Mouse (Mus musculus) kidney, postnatal 4 days (tissue): Measurements from ENCODE around the gene Cdc25b.
A peak's percentile ranks its signal among the peaks of the same experiment; 100 is the strongest.

Source experiments
- DNase-seq, 2 experiments: peaks; one replicate each; pipeline ENCODE4 v3.0.0; 2021; ENCODE audit warnings: mixed read lengths in 2 of 2

Gene Cdc25b

DNA sequence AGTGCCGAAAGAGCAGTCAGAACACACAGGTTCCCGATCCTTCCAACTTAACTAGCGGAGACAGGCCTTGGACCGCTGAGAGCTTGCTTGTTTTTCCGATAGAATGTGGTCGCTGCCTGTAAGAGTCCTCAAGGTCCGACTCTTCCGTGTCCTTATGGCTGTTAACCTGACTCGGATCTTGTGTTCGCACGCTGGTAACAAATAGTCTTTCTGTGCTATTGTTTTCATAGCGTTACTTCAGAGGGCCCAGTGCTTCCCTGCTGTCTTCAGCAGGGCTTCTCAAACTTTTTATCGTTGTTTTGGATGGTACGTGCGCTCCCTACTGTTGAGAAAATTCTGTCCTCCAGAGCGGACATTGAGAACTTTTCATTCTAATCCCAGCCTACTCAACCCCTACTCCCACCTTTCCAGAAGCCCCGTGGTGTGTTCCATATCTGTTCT lies 26.1 kb upstream of the Cdc25b start:
- peak in 1 of 2 experiments; percentile 62 for DNase-seq

DNA sequence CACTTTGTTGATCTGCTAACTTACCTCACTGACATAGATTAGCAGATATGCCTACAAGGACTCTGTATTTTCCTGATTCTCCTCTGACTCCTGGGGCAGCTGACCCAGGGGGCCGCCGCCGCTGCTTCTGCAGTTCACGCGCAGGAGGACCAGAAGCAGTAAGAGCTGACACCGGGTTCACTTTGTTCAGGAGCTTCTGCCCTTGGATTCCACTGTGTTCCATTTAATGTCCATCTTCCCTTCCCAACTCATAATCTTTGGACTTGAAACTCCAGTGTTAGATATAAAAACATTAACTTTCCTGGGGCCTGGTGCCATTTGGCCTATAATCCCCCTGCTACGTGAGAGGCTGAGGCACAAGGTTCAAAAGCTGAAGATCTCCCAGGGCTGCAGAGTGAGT lies 22.8 kb upstream of the Cdc25b start:
- DNase-seq: no peak

DNA sequence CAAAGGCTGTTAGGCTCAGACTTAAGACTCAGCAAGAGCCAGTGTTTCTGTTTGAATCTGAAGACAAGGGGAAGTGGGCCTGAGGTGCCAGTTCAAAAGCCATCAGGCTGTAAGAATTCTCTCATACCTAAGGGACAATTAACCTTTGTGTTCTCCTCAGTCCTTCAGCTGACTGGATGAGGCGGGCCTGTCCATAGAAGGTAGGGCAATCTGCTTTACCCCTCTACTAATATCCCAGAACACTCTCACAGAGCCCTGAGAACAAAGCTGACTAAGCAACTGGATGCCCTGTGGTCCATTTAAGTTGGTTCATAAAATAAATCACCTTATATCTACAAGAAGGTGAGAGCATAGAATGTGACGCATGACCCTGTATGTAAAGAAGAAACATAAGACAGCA lies 20.6 kb upstream of the Cdc25b start:
- no peak for DNase-seq

DNA sequence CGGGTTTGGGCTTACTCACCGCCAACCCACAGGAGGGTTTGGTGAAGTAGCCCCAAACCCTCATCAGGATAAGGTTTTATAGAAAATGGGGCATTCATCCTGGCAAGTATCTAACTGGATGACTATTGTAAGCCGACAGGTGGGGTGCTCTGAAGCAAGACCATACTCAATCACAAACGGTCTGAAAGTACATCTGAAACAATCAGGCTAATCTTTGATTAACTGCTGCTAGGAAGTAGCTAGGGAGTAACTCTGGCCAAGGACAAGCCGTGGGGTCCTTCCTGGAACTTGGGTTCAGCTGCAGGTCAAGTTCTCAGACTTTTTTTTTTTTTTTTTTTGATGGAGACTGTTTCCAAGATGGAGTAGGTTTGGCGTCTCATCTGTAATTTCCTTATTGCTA lies 18.8 kb upstream of the Cdc25b start:
- DNase-seq: no peak

DNA sequence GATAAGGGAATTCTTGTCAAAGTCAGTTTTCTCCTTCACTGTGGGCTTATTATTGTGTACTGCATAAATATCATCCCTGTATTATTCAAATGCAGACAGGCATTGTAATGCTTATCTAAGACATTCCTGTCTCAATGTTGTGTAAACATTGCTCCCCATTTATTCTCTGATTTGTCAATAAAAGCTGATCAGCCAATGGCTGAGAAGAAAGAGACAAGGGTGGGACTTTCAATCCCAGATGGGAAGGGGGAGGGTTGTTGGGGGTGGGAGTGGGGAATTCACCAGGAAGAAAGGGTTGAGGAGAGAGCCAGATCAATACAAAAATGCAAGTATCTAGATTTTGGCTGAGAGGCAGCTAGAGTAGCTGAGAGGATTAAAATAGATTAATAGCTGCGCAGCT lies 17.8 kb upstream of the Cdc25b start:
- DNase-seq: no peak

DNA sequence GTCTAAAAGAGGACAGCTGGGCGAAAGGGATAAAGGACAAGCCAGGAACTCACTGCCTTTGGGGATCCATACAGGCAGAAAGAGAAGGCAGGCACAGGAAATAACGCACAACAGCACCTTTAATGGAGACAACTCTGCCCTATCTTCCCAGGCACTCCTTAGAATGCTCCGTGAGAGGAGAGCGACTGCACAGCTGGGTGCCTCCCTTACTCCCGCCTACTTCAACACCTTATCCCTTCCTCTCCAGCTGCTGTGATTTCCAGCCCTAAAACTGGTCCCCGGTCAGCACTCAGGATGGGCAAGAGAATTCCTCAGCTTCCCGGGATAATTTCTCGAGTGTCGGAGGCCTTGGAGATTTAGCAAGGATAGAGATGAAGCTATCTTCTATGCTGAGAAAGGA lies 15.8 kb upstream of the Cdc25b start:
- DNase-seq: no peak

DNA sequence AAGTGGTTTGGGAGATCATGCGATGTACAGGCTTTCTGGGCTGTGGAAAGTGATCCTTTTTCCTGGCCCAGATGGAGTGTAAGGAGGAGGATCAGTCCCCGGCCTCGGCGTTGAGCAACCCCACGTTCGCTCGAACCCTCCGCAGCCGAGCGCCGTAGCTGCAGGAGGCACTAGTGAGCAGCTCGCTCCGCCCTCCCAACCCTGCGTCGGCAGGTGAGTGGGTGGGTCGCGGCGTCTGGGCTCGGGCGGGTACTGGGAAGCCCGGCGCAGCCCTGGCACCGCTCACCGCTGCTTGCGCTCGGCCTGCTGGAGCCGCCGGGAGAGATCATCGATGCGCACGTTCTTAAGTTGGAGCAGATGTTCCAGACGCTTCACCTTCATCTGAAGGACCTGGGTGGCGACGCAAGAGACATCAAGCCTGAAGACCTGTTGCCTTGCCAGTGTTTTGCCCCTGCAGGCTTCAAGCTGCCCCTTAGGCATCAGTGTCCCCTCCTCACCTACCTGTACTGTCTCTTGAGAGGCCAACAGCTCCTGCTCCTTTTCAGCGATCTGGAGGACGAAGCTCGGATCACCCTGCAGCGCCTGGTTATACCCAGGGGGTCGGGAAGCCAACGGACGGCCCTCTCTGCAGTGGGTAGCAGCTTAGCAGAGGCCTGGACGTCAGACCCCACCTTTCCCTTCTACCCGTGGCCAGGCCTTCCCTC lies 15.2 kb upstream of the Cdc25b start:
- peak; percentile 74 to 82 for DNase-seq

DNA sequence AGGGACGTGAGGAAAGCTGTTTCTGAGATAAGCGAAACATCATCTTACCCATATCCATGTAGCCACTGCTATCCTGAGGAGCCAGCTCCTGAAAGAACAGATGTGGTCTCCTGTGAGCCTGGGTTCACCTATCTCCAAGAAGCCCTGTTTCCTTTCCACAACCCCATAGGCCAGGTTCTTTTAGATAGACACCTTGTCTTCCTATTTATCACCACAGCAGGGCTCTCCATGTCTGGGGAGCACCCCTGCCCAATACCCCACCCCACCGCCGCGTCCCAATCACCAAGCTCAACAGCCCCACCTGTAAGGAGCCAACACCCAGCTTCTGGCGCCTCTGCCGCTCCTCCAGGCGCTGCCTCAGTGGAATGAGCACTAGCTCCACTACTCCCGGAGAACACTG lies 14.4 kb upstream of the Cdc25b start:
- DNase-seq: no peak

DNA sequence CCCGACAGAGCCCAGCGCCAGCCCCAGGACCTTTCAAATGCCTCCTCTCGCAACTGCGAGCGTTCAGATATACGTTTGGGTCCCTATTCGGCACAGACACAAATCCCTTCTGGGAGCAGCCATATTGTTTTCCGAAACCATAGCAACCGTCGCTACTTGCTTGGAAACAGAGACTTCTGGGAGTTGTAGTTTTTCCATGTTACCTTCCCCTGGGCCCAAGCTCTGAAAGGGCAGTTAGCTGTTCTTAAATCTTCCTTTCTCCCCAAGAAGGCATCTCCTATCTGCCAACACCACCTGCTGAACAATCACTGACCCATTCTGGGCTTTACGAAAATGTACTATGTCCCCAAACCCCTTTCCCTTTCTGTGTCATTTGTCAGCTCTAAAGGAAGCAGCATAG lies 12.0 kb upstream of the Cdc25b start:
- peak; percentile 52 to 66 for DNase-seq

DNA sequence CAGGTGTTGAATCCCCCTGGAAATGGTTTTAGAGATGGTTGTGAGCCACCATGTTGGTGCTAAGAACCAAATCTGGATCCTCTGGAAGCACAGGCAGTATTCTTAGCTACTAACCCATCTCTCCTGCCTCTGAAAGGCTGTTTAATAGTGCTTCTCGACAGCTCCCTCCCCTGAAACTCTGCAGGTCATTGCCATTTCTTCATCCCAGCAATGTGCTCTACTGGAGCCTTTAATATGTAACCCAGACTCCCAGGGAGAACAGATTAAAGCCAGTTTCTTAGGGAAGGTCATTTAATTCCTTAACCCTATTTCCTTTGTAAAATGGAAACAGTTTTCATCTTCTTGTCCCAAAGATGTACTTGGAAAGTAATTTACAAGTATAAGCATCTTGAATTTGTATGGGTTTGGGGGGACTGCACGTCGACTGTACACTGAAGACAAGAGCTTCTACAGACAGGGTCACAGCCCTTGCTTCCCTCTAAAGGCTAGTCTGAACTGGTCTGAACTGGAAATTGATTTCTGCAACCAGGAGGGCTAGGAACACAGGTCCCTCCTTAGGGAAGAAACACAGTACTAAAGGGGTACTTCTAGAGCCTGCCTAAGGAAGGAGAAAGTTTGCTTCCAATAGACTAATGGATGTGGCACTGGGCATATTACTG lies 11.3 kb upstream of the Cdc25b start:
- DNase-seq: no peak

DNA sequence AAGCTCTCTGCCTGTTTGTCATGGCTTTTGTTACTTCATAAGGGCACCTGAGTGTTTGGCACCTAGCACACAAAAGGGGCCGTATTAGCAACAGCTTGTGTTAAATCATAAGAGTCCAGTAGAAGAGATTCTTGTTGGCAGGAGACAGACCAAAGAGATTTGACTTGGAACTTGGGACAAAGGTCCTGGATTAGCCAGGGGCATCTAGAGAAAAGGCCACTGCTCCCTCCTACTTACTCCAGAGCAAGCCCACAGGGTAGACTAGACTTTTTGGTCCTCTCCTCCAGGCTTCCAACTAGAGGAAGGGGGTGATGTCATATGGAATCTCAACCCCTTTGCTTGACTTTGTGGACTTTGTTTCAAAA lies 10.8 kb upstream of the Cdc25b start:
- DNase-seq: no peak

DNA sequence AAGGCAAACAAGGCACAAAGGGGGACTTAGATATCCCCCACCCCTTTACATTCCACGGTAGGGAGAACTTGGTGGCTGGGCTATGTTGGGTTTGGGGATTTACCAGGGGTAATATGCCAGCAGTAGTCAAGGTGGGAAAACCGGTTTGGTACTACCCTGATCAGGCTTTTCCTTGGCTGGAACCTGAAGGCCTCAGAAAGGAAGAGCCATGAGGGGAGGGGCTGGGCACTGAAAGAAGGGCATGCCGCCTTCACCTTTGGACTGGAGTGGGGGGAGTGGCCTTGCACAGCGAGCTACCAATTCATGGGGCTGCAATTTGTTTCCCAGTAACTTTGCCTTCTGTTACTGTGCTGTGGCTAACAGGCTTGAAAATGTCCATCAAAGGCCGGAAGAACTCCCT lies 10.3 kb upstream of the Cdc25b start:
- peak; percentile 54 to 74 for DNase-seq

DNA sequence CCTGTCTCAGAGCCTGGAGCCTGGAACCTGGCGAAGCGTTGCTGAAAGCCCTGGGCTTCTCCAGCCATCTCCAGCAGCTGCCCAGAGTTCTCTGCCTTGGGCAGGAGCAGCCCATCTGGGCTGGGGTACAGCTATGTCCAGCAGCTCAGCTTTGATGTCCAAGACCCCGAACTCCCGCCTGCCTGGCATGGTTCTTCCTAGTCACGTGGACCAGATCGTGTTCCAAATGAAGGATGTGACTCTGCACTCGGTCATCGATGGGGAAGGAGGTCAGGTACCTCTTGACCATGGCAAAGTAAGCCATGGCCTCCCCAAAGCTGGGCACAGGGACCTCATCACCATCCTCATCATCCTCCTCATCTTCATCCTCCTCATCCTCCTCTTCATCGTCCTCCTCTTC lies 8.8 kb upstream of the Cdc25b start:
- no peak for DNase-seq

DNA sequence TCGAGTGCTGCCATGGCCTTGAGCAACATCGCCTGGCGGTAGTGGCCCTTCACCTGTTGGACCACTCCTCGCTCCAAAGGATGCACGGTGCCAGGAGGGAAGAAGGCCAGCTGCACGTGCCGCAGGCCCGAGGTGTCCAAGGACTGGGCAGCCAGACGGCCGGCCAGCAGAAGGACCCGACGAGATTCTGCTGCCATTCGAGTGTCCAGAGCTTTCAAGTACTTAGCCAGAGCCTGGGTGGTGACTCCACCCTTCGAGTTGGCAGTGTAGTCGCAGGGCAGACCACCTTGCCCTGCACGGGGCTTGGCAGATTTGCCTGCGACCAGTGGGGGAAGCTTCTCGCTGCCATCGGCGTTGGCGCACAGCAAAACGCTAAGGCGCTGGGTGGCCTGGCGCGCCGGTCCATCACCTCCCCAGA lies 7.9 kb upstream of the Cdc25b start:
- DNase-seq: no peak

DNA sequence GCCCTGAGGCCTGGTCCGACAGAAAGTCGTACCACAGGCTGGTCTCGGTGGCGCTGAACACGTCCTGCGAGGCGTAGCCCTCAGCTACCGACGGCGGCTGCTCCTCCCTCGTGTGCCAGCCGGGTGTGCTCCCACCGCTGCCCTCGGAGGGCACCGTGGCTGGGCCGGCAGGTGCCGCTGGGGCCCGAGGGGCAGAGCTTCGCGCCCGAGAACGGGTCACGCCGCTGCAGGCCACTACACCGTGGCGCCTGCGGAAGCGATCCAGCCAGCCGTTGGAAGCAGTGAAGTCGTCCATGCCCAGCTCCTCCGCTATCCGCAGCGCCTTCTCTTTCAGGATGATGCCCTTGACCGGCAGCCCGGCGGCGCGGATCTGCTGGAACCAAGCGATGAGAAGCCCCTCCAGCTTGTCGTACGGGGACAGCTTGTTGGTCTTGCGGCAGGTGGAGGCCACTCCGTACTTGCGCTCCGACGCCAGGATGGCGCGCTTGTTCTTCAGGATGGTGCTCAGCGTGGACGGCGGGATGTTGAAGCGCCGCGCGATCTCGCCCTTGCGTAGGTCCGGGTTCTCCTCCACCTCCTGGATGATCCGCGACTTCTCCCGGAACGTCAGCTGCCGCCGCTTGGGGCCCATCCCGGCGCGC lies 7.4 kb upstream of the Cdc25b start:
- DNase-seq: peak; percentile 70 to 84

DNA sequence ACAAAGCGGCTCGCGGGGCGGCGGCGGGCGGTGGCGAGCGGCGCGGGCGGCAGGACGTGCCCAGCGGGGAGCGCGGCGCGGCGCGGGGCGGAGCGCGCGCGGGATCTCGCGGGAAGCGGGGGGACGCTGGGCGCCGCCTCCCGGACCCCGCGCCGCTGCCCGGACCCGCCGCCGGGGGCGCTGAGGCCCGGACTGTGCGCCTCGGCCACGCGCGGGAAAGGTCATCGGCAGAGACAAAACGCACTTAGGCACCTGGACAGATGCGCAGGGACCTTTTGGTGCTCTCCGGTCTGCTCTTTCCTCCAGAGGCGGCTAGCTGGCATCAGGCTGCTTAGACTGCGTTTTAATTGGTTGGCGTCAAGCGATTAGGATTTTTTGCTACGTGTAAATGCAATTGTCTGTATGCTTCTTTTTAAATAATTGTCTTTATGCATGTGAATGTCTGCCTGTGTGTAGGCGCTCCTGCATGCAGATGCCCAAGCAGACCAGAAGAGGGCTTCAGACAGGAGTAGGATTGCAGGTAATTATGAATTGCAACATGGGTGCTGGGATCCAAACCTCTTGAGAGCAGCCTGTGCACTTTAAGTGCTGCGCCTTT lies 6.7 kb upstream of the Cdc25b start, which contains the start of gene Cenpb:
TSS of gene Cenpb (minus strand) at position 78 of the 598 bp plus-strand sequence.
- peak; percentile 87 to 93 for DNase-seq

DNA sequence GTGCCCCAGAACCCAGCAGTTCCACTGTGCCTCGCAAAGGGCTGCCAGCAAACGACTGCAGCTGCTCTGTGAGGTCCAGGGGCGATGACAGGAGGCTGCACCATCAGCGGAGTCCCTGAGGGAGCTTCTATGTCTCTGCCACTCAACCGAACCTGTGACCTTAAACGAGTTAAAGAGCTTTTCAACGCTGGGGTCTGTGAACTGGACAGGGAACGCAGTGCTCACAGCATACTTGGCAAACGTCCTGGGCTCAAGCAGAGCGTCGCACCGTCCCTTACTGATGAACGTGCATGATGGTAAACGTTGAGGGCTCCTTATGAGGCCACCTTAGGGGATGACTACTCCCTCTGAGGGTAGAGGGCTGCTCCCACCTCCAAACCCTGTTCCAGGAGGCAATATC lies 406 bp upstream of the Cdc25b start:
- no peak for DNase-seq

DNA sequence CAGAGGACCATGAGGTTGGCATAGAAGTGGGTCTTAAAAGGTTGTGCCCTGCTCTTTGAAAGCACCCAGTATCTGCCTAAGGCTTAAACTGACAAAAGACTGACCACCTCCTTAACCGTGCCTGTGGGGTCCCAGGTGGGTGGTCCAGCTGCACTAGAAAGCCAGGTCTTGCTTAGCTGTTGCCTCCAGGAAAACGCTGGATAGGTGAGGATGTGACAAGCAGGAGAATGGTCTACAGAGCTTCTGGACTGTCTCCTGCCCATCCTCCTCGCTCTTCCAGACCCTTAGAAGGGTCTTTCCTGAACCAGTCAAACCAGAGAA lies 813 bp downstream of the Cdc25b start:
- no peak for DNase-seq

DNA sequence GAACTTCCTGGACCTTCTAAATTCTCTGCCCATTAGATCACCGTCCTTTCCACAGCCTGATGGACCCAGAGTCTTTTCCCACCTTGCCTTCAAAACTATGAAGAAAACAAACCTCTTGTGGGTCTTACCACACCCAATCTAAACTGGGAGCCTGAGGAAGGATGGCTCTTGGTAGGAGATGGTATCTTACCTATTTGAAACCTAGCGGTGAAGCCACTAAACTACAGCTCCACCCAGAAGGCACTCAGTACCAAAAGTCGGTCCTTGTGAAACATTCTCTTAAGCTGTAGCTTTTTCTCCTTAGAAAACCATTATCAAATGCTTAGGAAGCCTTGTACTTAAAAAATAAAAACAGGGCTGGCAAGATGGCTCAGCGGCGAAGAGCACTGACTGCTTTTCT lies 1.6 kb downstream of the Cdc25b start:
- DNase-seq: no peak

DNA sequence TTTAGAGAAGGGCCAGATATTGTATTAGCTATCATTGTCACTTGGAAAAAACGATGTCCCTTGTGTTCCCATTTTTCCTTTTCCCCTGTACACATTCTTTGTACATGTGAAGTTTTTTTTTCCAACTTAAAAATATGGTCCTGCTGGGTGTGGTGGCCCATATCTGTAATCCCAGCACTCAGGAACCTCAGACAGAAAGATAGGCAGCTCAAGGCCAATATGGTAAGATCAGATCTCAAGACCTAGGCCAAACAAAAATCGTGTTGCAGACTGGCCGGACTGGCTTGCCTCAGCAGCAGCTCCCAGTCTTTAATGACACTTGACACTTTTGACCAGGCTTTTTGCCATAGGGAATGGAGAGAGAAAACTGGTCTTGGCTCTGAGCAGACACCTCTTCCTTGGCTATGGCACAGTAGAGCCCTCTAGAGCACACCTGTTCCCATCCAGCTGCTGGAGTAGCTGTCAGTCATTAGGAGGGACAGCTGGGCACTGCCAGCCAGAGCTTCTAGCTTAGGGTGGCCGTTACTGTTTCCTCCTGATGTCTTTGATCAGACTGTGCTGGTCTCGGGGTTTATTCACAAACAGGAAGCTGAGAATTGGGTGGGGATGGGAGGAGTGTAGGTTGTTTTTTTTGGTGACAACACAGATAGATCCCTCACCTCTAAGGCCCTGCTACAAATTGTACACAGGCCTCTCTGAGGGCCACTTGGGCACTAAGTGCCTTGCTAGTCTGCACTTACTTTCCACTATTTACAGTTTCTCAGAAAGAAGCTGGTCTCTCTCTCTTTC lies 3.0 kb downstream of the Cdc25b start:
- no peak for DNase-seq

DNA sequence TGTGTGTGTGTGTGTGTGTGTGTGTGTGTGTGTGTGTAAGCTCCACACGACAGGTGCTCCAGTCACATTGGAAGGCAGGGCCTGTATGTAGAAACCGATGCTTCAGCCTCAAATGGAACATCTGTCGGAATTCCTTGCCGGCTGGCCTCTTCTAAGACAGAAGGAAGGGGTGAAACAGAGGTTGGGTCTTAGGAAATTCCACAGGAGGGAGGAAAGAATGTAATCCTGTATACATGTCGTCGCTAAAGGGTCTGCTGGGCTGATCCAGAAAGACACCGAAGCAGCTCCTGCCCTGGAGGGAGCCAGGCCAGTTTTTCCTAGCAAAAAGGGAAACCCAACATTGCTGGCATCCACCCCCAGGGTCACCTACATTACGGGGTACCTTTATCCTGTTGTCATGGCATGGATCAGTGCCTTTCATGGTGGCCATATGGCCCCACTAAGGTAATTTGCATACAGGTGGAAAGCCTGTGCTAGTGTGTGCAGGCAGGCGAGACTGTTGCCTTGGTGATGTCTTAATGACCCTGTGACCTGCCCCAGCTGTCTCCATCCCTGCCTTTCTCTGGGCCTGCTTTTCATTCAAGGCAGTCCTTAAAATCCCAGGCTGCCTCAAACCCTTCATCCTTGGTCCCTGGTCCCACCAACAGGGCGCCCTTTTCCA lies 3.7 kb downstream of the Cdc25b start:
- peak; percentile 71 to 78 for DNase-seq

DNA sequence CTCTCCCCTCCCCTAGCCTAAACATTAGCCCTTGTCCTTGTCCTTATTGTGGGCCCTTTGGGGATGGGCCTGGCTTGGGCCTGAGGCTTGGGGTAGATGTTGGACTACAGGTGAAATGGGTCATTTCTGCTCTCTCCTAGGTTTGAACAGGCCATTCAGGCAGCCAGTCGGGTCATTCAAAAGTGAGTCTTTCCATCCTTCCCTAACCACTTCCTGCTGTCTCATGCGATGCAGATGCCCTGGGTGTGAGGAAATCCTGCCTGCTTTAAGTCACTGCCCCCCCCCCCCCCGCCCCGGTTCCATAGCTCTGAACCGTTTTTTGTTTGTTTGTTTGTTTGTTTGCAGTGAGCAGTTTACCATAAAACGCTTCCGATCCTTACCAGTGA lies 4.2 kb downstream of the Cdc25b start:
- DNase-seq: no peak
